Mouse (Mus musculus) cerebellum, adult 2 months (tissue): Measurements from ENCODE around the gene Atg2b.

Experiments
- CTCF ChIP-seq: fragments of 200-500 bp; IDR thresholded peaks from 2 replicates; pipeline ENCODE4 v1.5.1; 2011; ENCODE audit warnings: low read depth, mild to moderate bottlenecking, control low read depth, low read length, moderate library complexity, borderline replicate concordance; ENCODE audit not compliant: insufficient read depth
- POLR2A ChIP-seq: fragments of 200-500 bp; IDR thresholded peaks from 2 replicates; pipeline ENCODE4 v1.6.1; 2011; ENCODE audit warnings: low read length, control low read depth, borderline replicate concordance; ENCODE audit not compliant: insufficient read depth

DNA sequence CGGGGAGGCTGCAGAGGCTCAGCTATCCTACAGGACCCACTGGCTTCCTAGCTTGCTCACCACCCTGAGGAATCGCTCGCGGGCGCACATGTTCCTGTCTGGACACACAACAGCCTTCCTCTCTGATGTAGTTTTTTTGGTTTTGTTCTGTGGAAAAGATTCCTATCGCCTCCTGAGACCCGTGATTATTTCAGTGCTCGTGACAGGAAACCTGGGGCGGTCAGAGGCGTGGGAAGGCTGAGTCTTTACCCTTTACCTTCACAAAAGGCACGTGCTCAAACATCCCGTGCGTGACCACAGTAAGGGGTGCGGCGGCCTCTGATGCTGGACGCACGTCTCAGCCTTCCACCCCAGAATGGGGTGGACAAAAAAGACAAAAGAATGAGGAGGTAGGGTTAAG lies 104.5 kb downstream of the Atg2b start:
- TF ChIP-seq POLR2A = no peak
- TF ChIP-seq CTCF = no peak
